Mouse (Mus musculus) embryonic facial prominence, embryonic 10.5 days (tissue): Measurements from ENCODE around the gene Tsnax. TPM values are rescaled to one million over a fixed set of nuclear protein-coding genes. Genes with fewer than 3 reads are reported as not detected.

Source experiments
- DNase-seq: peaks from one replicate; pipeline ENCODE4 v3.0.0-alpha.2; 2017; ENCODE audit warnings: low spot score
- H3K27ac ChIP-seq: fragments of 300-500 bp; sonication (generic); replicated peaks from 2 replicates; pipeline ENCODE4 v1.5.1; 2016; ENCODE audit warnings: mild to moderate bottlenecking
- H3K27me3 ChIP-seq: fragments of 300-500 bp; sonication (generic); replicated peaks from 2 replicates; pipeline ENCODE4 v1.6.1; 2016; ENCODE audit warnings: low read depth, mild to moderate bottlenecking; ENCODE audit not compliant: poor library complexity, severe bottlenecking
- H3K36me3 ChIP-seq: fragments of 300-500 bp; sonication (generic); replicated peaks from 2 replicates; pipeline ENCODE4 v1.6.1; 2016; ENCODE audit warnings: mild to moderate bottlenecking, moderate library complexity
- H3K4me1 ChIP-seq: fragments of 300-500 bp; sonication (generic); 2 replicates; pipeline ENCODE4 v1.6.1; 2016
- H3K4me3 ChIP-seq: fragments of 300-500 bp; sonication (generic); 2 replicates; pipeline ENCODE4 v1.5.1; 2016; ENCODE audit warnings: mild to moderate bottlenecking, moderate library complexity
- H3K9me3 ChIP-seq: fragments of 300-500 bp; sonication (generic); 2 replicates; pipeline ENCODE4 v1.6.1; 2016; ENCODE audit warnings: mild to moderate bottlenecking
- WGBS: fragments of 180-500 bp; shearing (Covaris S2); methylation state at CpG from one replicate; pipeline ENCODE4 v1.1.7; 2016; 5-methylcytosine and 5-hydroxymethylcytosine counted together
- polyA plus RNA-seq: library from polyadenylated mRNA; unstranded; fragments of >200 nt; fragmentation: Nextera tagmentation; extraction: Ambion mirVana; gene quantifications from 2 replicates; pipeline ENCODE4 v1.2.1, GENCODE M21; 2016

Gene Tsnax
- polyA plus RNA-seq, result 128 and 133 TPM in 2 replicates

GRCm38 (mm10) chr8:125012695-125013627 is at the start of gene Tsnax:
Gene Tsnax (plus strand): TSS chr8:125012997.
- WGBS, result 3% methylated on average over 84 of the region's 84 CpGs

GRCm38 (mm10) chr8:124963246-124963645 is 49.6 kb upstream of the Tsnax start:
- H3K27me3 ChIP-seq, result no peaks in the 10 kb centered on the region
- H3K36me3 ChIP-seq, result no peaks in the 10 kb centered on the region
- peaks cover 20% of the 10 kb centered on the region for H3K4me1 ChIP-seq
- H3K27ac ChIP-seq, result no peak overlapping the region
- no peak for DNase-seq
- no peak overlapping the region for H3K4me3 ChIP-seq
- no peaks in the 10 kb centered on the region for H3K9me3 ChIP-seq
- 92% methylated on average over 5 of the region's 5 CpGs for WGBS

More at GRCm38 (mm10) chr8:125012695-125013627, at the start of gene Tsnax:
- Histone ChIP-seq H3K4me3 (peak within 1 kb of the TSS; percentile 86), H3K4me1 (peaks cover 3% of the 10 kb centered on the region), H3K36me3 (peaks cover 38% of the 10 kb centered on the region), H3K27me3 (peaks cover 4% of the 10 kb centered on the region; the same call in 1 of the 2 replicates), H3K27ac (peak within 1 kb of the TSS; percentile 87), H3K9me3 (peaks cover 5% of the 10 kb centered on the region; the same call in 1 of the 2 replicates)
- peak; percentile 95 for DNase-seq

- peaks cover 25% of the 10 kb centered on the region for H3K4me1 ChIP-seq
- no peak for DNase-seq
- WGBS, result 92% methylated on average over 8 of the region's 8 CpGs
- H3K36me3 ChIP-seq, result no peaks in the 10 kb centered on the region
- H3K27ac ChIP-seq, result no peak overlapping the region
- H3K27me3 ChIP-seq, result no peaks in the 10 kb centered on the region
- H3K9me3 ChIP-seq, result no peaks in the 10 kb centered on the region
- no peak overlapping the region for H3K4me3 ChIP-seq
These were observed 47.8 kb upstream of the Tsnax start for GRCm38 (mm10) chr8:124964966-124965365.

- peaks cover 14% of the 10 kb centered on the region for H3K4me1 ChIP-seq
- H3K9me3 ChIP-seq, result no peaks in the 10 kb centered on the region
- DNase-seq, result no peak
- WGBS, result 80% methylated on average over 6 of the region's 6 CpGs
- H3K4me3 ChIP-seq, result no peak overlapping the region
- no peaks in the 10 kb centered on the region for H3K36me3 ChIP-seq
- H3K27ac ChIP-seq, result no peak overlapping the region
- H3K27me3 ChIP-seq, result no peaks in the 10 kb centered on the region
These were observed 42.4 kb upstream of the Tsnax start for GRCm38 (mm10) chr8:124970312-124970933.

GRCm38 (mm10) chr8:124973221-124973620 is 39.6 kb upstream of the Tsnax start:
- H3K27me3 ChIP-seq, result no peaks in the 10 kb centered on the region
- 75% methylated on average over 8 of the region's 8 CpGs for WGBS
- DNase-seq, result no peak
- H3K4me1 ChIP-seq, result peaks cover 14% of the 10 kb centered on the region
- H3K27ac ChIP-seq, result no peak overlapping the region
- H3K4me3 ChIP-seq, result no peak overlapping the region
- no peaks in the 10 kb centered on the region for H3K36me3 ChIP-seq
- H3K9me3 ChIP-seq, result no peaks in the 10 kb centered on the region

GRCm38 (mm10) chr8:124974254-124974653 is 38.5 kb upstream of the Tsnax start:
- no peak for DNase-seq
- H3K4me3 ChIP-seq, result no peak overlapping the region
- WGBS, result 79% methylated on average over 4 of the region's 4 CpGs
- H3K4me1 ChIP-seq, result peaks cover 7% of the 10 kb centered on the region
- H3K27me3 ChIP-seq, result no peaks in the 10 kb centered on the region
- H3K36me3 ChIP-seq, result no peaks in the 10 kb centered on the region
- H3K9me3 ChIP-seq, result no peaks in the 10 kb centered on the region
- H3K27ac ChIP-seq, result no peak overlapping the region

- Histone ChIP-seq H3K4me1 (no peaks in the 10 kb centered on the region), H3K4me3 (no peak overlapping the region), H3K36me3 (no peaks in the 10 kb centered on the region), H3K27me3 (no peaks in the 10 kb centered on the region), H3K9me3 (peaks cover 8% of the 10 kb centered on the region; the same call in 1 of the 2 replicates), H3K27ac (no peak overlapping the region)
- no peak for DNase-seq
- WGBS, result 89% methylated on average over 6 of the region's 6 CpGs
These were observed 36.6 kb upstream of the Tsnax start for GRCm38 (mm10) chr8:124976211-124976610.

GRCm38 (mm10) chr8:124978026-124978425 is 34.8 kb upstream of the Tsnax start:
- H3K4me3 ChIP-seq, result no peak overlapping the region
- no peaks in the 10 kb centered on the region for H3K36me3 ChIP-seq
- DNase-seq, result no peak
- H3K4me1 ChIP-seq, result no peaks in the 10 kb centered on the region
- no peak overlapping the region for H3K27ac ChIP-seq
- WGBS, result 89% methylated on average over 7 of the region's 7 CpGs
- no peaks in the 10 kb centered on the region for H3K27me3 ChIP-seq
- H3K9me3 ChIP-seq, result peaks cover 8% of the 10 kb centered on the region; the same call in 1 of the 2 replicates

GRCm38 (mm10) chr8:124980036-124980435 is 32.8 kb upstream of the Tsnax start:
- Histone ChIP-seq H3K27ac (no peak overlapping the region), H3K36me3 (no peaks in the 10 kb centered on the region), H3K27me3 (no peaks in the 10 kb centered on the region), H3K4me3 (no peak overlapping the region), H3K4me1 (no peaks in the 10 kb centered on the region), H3K9me3 (peaks cover 8% of the 10 kb centered on the region; the same call in 1 of the 2 replicates)
- WGBS, result 91% methylated on average over 3 of the region's 3 CpGs
- no peak for DNase-seq

- no peaks in the 10 kb centered on the region for H3K27me3 ChIP-seq
- no peaks in the 10 kb centered on the region for H3K4me1 ChIP-seq
- H3K27ac ChIP-seq, result no peak overlapping the region
- H3K4me3 ChIP-seq, result no peak overlapping the region
- 80% methylated on average over 8 of the region's 8 CpGs for WGBS
- no peaks in the 10 kb centered on the region for H3K36me3 ChIP-seq
- DNase-seq, result no peak
- H3K9me3 ChIP-seq, result peaks cover 8% of the 10 kb centered on the region; the same call in 1 of the 2 replicates
These were observed 32.0 kb upstream of the Tsnax start for GRCm38 (mm10) chr8:124980828-124981227.

GRCm38 (mm10) chr8:124990923-124991667 is 21.7 kb upstream of the Tsnax start:
- no peak overlapping the region for H3K27ac ChIP-seq
- 0 out of 2 replicates have a peak, but pooled peaks cover 7% of the 10 kb centered on the region for H3K4me1 ChIP-seq
- H3K36me3 ChIP-seq, result no peaks in the 10 kb centered on the region
- peaks cover 21% of the 10 kb centered on the region for H3K27me3 ChIP-seq
- 16% methylated on average over 17 of the region's 17 CpGs for WGBS
- no peak for DNase-seq
- peak overlapping the region; percentile 34 for H3K4me3 ChIP-seq
- no peaks in the 10 kb centered on the region for H3K9me3 ChIP-seq

- no peaks in the 10 kb centered on the region for H3K36me3 ChIP-seq
- H3K27ac ChIP-seq, result no peak overlapping the region
- no peak overlapping the region for H3K4me3 ChIP-seq
- 0 out of 2 replicates have a peak, but pooled peaks cover 7% of the 10 kb centered on the region for H3K4me1 ChIP-seq
- no peak for DNase-seq
- H3K9me3 ChIP-seq, result no peaks in the 10 kb centered on the region
- 26% methylated on average over 6 of the region's 6 CpGs for WGBS
- peaks cover 21% of the 10 kb centered on the region for H3K27me3 ChIP-seq
These were observed 21.2 kb upstream of the Tsnax start for GRCm38 (mm10) chr8:124991668-124991926.
